Mouse (Mus musculus): ENCODE results near the gene Gm16405.
"Not testable (repeated sequence)": the region's sequence is repeated elsewhere in the genome, so short reads cannot be mapped to it uniquely, and the experiment has no call there.

Gm16405 gene

DNA sequence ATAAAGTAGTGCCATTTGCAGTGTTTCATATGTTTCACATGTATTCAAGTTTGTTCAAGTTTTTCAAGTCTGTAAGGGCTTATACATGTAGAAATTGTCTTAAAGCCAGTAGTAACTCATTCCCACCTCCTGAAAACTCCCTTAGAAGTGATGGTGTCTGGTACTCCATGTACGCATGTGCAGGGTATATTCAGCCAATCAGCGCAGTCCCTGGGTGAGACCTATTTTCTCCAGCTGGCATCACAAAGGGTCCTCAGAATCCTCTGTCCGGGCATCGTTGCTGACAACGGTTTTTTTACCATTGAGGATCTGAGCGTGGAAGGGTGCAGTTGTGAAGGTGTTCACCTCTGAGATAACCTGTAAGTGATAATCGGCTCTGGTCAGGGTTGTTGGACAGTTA is at the start of gene Gm16405:
Gene Gm16405, plus strand, starts transcription at position 301 of the 400 bp plus-strand sequence.
- not testable (repeated sequence) for DNase-seq

All from liver (tissue).